Mouse (Mus musculus) hindbrain, postnatal 0 days (tissue): ENCODE results near the gene Mbd5. TPM values are rescaled to one million over a fixed set of nuclear protein-coding genes. Genes with fewer than 3 reads are reported as not detected.
"Not testable (repeated sequence)": the region's sequence is repeated elsewhere in the genome, so short reads cannot be mapped to it uniquely, and the experiment has no call there.

Experiments
- ATAC-seq: fragments of 200-750 bp; cut with Nextera tagmentation; 2 replicates; pipeline ENCODE4 v1.8.0; 2017; ENCODE audit warnings: mild to moderate bottlenecking, moderate TSS enrichment, moderate library complexity
- DNase-seq: peaks from one replicate; pipeline ENCODE4 v3.0.0-alpha.2; 2015; ENCODE audit warnings: low spot score
- H3K27ac ChIP-seq: fragments of 300-500 bp; sonication (generic); 2 replicates; pipeline ENCODE4 v1.5.1; 2014; ENCODE audit warnings: mild to moderate bottlenecking
- H3K27me3 ChIP-seq: fragments of 300-500 bp; sonication (generic); 2 replicates; pipeline ENCODE4 v1.6.1; 2014; ENCODE audit warnings: low read length, mixed read lengths; ENCODE audit not compliant: insufficient read depth
- H3K36me3 ChIP-seq: fragments of 300-500 bp; sonication (generic); 2 replicates; pipeline ENCODE4 v1.6.1; 2014; ENCODE audit warnings: low read length, mixed read lengths; ENCODE audit not compliant: insufficient read depth
- H3K4me1 ChIP-seq: fragments of 300-500 bp; sonication (generic); 2 replicates; pipeline ENCODE4 v1.6.1; 2014; ENCODE audit warnings: antibody characterized with exemption, low read length, mixed read lengths; ENCODE audit not compliant: insufficient read depth
- H3K4me2 ChIP-seq: fragments of 300-500 bp; sonication (generic); 2 replicates; pipeline ENCODE4 v1.6.1; 2014; ENCODE audit warnings: low read depth, mild to moderate bottlenecking, low read length, moderate library complexity, mixed read lengths
- H3K4me3 ChIP-seq: fragments of 300-500 bp; sonication (generic); 2 replicates; pipeline ENCODE4 v1.5.1; 2014; ENCODE audit warnings: low read length
- H3K9ac ChIP-seq: fragments of 300-500 bp; sonication (generic); replicated peaks from 2 replicates; pipeline ENCODE4 v1.6.1; 2014; ENCODE audit warnings: mild to moderate bottlenecking, low read length, moderate library complexity, mixed read lengths
- H3K9me3 ChIP-seq: fragments of 300-500 bp; sonication (generic); 2 replicates; pipeline ENCODE4 v1.6.1; 2016; ENCODE audit warnings: low read length, mixed read lengths
- CTCF ChIP-seq: IDR thresholded peaks from 2 replicates; pipeline ENCODE4 v1.5.1; 2016; ENCODE audit warnings: antibody characterized with exemption, control low read depth, low read depth
- WGBS: fragments of 180-500 bp; shearing (Covaris S2); extraction: QIAGEN DNeasy Blood & Tissue Kit; methylation state at CpG from one replicate; pipeline ENCODE4 v1.1.7; 2014; 5-methylcytosine and 5-hydroxymethylcytosine counted together
- polyA plus RNA-seq: library from polyadenylated mRNA; unstranded; fragments of >200 nt; fragmentation: Nextera tagmentation; extraction: Ambion mirVana; gene quantifications from 2 replicates; pipeline ENCODE4 v1.2.1, GENCODE M21; 2015
- total RNA-seq: library from RNA; depleted of rRNA; stranded (reverse); fragments of >200 nt; gene quantifications from 2 replicates; pipeline ENCODE4 v1.2.3, GENCODE M21; 2014

Mbd5 gene
- total and polyA plus RNA-seq, 2 experiments from 2014 or later: 19.3 to 24.0 TPM

- Histone ChIP-seq H3K36me3 (no peaks in the 10 kb centered on the region), H3K9me3 (no peaks in the 10 kb centered on the region), H3K27ac (no peak overlapping the region), H3K9ac (no peak overlapping the region), H3K4me2 (no peak overlapping the region), H3K27me3 (no peaks in the 10 kb centered on the region), H3K4me1 (no peaks in the 10 kb centered on the region), H3K4me3 (no peak overlapping the region)
- DNase-seq (no peak), ATAC-seq (no peak)
- WGBS: 81% methylated on average over 1 of the region's 1 CpGs
- TF ChIP-seq CTCF: no peak
Observed at GRCm38 (mm10) chr2:49153649-49154048, 204.3 kb downstream of the Mbd5 start.

GRCm38 (mm10) chr2:49160232-49160947 is 211.1 kb downstream of the Mbd5 start:
- Histone ChIP-seq H3K9ac (no peak overlapping the region), H3K36me3 (no peaks in the 10 kb centered on the region), H3K27ac (no peak overlapping the region), H3K4me2 (no peak overlapping the region), H3K27me3 (no peaks in the 10 kb centered on the region), H3K9me3 (peaks cover 4% of the 10 kb centered on the region; the same call in 1 of the 2 replicates), H3K4me1 (no peaks in the 10 kb centered on the region), H3K4me3 (no peak overlapping the region)
- 90% methylated on average over 5 of the region's 5 CpGs for WGBS
- DNase-seq (no peak), ATAC-seq (no peak)
- TF ChIP-seq CTCF: no peak

- no peaks in the 10 kb centered on the region for H3K36me3 ChIP-seq
- WGBS: 89% methylated on average over 3 of the region's 3 CpGs
Observed at GRCm38 (mm10) chr2:49169766-49170165, 220.5 kb downstream of the Mbd5 start.

GRCm38 (mm10) chr2:49177015-49177414 is 227.7 kb downstream of the Mbd5 start:
- no peak for DNase-seq
- WGBS: 97% methylated on average over 3 of the region's 3 CpGs
- no peaks in the 10 kb centered on the region for H3K36me3 ChIP-seq
- ATAC-seq: no peak
- no peak overlapping the region for H3K4me3 ChIP-seq
- no peak overlapping the region for H3K9ac ChIP-seq
- H3K9me3 ChIP-seq: no peaks in the 10 kb centered on the region
- no peak for TF ChIP-seq CTCF
- no peaks in the 10 kb centered on the region for H3K27me3 ChIP-seq
- H3K27ac ChIP-seq: no peak overlapping the region
- H3K4me1 ChIP-seq: no peaks in the 10 kb centered on the region
- no peak overlapping the region for H3K4me2 ChIP-seq

More at GRCm38 (mm10) chr2:49169766-49170165, 220.5 kb downstream of the Mbd5 start:
- H3K4me2 ChIP-seq: no peak overlapping the region
- DNase-seq (no peak), ATAC-seq (no peak)
- H3K27ac ChIP-seq: no peak overlapping the region
- H3K4me3 ChIP-seq: no peak overlapping the region
- no peak overlapping the region for H3K9ac ChIP-seq
- no peaks in the 10 kb centered on the region for H3K4me1 ChIP-seq
- TF ChIP-seq CTCF: no peak
- no peaks in the 10 kb centered on the region for H3K9me3 ChIP-seq
- H3K27me3 ChIP-seq: no peaks in the 10 kb centered on the region

GRCm38 (mm10) chr2:49190984-49191383 is 241.7 kb downstream of the Mbd5 start:
- WGBS: 60% methylated on average over 2 of the region's 2 CpGs
- no peak overlapping the region for H3K9ac ChIP-seq
- no peak for TF ChIP-seq CTCF
- H3K4me1 ChIP-seq: no peaks in the 10 kb centered on the region
- H3K36me3 ChIP-seq: no peaks in the 10 kb centered on the region
- no peak overlapping the region for H3K4me3 ChIP-seq
- H3K4me2 ChIP-seq: no peak overlapping the region
- H3K9me3 ChIP-seq: no peaks in the 10 kb centered on the region
- no peaks in the 10 kb centered on the region for H3K27me3 ChIP-seq
- DNase-seq (peak; percentile 4), ATAC-seq (0 out of 2 replicates have a peak, but pooled peaks have one; percentile 38)
- no peak overlapping the region for H3K27ac ChIP-seq

- no peak overlapping the region for H3K9ac ChIP-seq
- H3K27me3 ChIP-seq: no peaks in the 10 kb centered on the region
- H3K4me1 ChIP-seq: no peaks in the 10 kb centered on the region
- H3K9me3 ChIP-seq: no peaks in the 10 kb centered on the region
- no peak for TF ChIP-seq CTCF
- no peaks in the 10 kb centered on the region for H3K36me3 ChIP-seq
- H3K4me2 ChIP-seq: no peak overlapping the region
- ATAC-seq (no peak), DNase-seq (no peak)
- 92% methylated on average over 3 of the region's 3 CpGs for WGBS
- no peak overlapping the region for H3K27ac ChIP-seq
- no peak overlapping the region for H3K4me3 ChIP-seq
Observed at GRCm38 (mm10) chr2:49191695-49192094, 242.4 kb downstream of the Mbd5 start.

- H3K4me3 ChIP-seq: no peak overlapping the region
- no peak overlapping the region for H3K4me2 ChIP-seq
- H3K4me1 ChIP-seq: no peaks in the 10 kb centered on the region
- DNase-seq (no peak), ATAC-seq (no peak)
- H3K9ac ChIP-seq: no peak overlapping the region
- 67% methylated on average over 1 of the region's 1 CpGs for WGBS
- no peak overlapping the region for H3K27ac ChIP-seq
- H3K9me3 ChIP-seq: no peaks in the 10 kb centered on the region
- H3K27me3 ChIP-seq: no peaks in the 10 kb centered on the region
- TF ChIP-seq CTCF: no peak
- no peaks in the 10 kb centered on the region for H3K36me3 ChIP-seq
Observed at GRCm38 (mm10) chr2:49204081-49204480, 254.8 kb downstream of the Mbd5 start.

GRCm38 (mm10) chr2:49205692-49206091 is 256.4 kb downstream of the Mbd5 start:
- ATAC-seq, H3K9me3 ChIP-seq, H3K27ac ChIP-seq, H3K9ac ChIP-seq, H3K4me1 ChIP-seq, H3K4me2 ChIP-seq, DNase-seq, H3K36me3 ChIP-seq, H3K27me3 ChIP-seq, H3K4me3 ChIP-seq: not testable (repeated sequence)
- WGBS: 100% methylated on average over 1 of the region's 1 CpGs
